Mouse (Mus musculus): ENCODE data around the gene Rnf150. TPM values are rescaled to one million over a fixed set of nuclear protein-coding genes. Genes with fewer than 3 reads are reported as not detected.

The Rnf150 gene
- polyA plus RNA-seq, 1 experiment from 2014 or later = 0.44 TPM

- no peak overlapping the region for H3K4me2 ChIP-seq
- no peaks in the 10 kb centered on the region for H3K4me1 ChIP-seq (replicated peaks; ENCODE audit: control insufficient read depth, insufficient read depth, low read length)
- no peaks in the 10 kb centered on the region for H3K36me3 ChIP-seq (ENCODE audit: control insufficient read depth, insufficient read depth, low read length)
- no peaks in the 10 kb centered on the region for H3K27me3 ChIP-seq (replicated peaks; ENCODE audit: control insufficient read depth, insufficient read depth, low read length)
- no peak for ATAC-seq (replicated peaks; ENCODE audit: low FRiP score)
- H3K4me3 ChIP-seq (ENCODE audit: low read depth, low read length) = no peak overlapping the region
- H3K9me3 ChIP-seq (ENCODE audit: control insufficient read depth, low read length) = no peaks in the 10 kb centered on the region
- no peak overlapping the region for H3K9ac ChIP-seq (ENCODE audit: low read depth, low read length)
- H3K27ac ChIP-seq (ENCODE audit: low read depth, low read length) = no peak overlapping the region
- no peak for DNase-seq (ENCODE audit: low spot score)
- WGBS = 60% methylated on average over 3 of the region's 3 CpGs
Observed at GRCm38 (mm10) chr8:83085581-83085980, 222.4 kb downstream of the Rnf150 start.

- H3K9ac ChIP-seq (ENCODE audit: low read depth, low read length) = no peak overlapping the region
- H3K4me3 ChIP-seq (ENCODE audit: low read depth, low read length) = no peak overlapping the region
- no peaks in the 10 kb centered on the region for H3K36me3 ChIP-seq (ENCODE audit: control insufficient read depth, insufficient read depth, low read length)
- no peak overlapping the region for H3K27ac ChIP-seq (ENCODE audit: low read depth, low read length)
- no peak overlapping the region for H3K4me2 ChIP-seq
- WGBS = 50% methylated on average over 8 of the region's 8 CpGs
- no peak for DNase-seq (ENCODE audit: low spot score)
- H3K9me3 ChIP-seq (ENCODE audit: control insufficient read depth, low read length) = no peaks in the 10 kb centered on the region
- H3K27me3 ChIP-seq (replicated peaks; ENCODE audit: control insufficient read depth, insufficient read depth, low read length) = no peaks in the 10 kb centered on the region
- H3K4me1 ChIP-seq (replicated peaks; ENCODE audit: control insufficient read depth, insufficient read depth, low read length) = no peaks in the 10 kb centered on the region
- ATAC-seq (replicated peaks; ENCODE audit: low FRiP score) = no peak
Observed at GRCm38 (mm10) chr8:83086625-83087024, 223.5 kb downstream of the Rnf150 start.

- Histone ChIP-seq H3K4me3 (ENCODE audit: low read depth, low read length) (no peak overlapping the region), H3K4me2 (no peak overlapping the region), H3K4me1 (replicated peaks; ENCODE audit: control insufficient read depth, insufficient read depth, low read length) (no peaks in the 10 kb centered on the region), H3K9ac (ENCODE audit: low read depth, low read length) (no peak overlapping the region), H3K36me3 (ENCODE audit: control insufficient read depth, insufficient read depth, low read length) (no peaks in the 10 kb centered on the region), H3K9me3 (ENCODE audit: control insufficient read depth, low read length) (no peaks in the 10 kb centered on the region), H3K27ac (ENCODE audit: low read depth, low read length) (no peak overlapping the region), H3K27me3 (replicated peaks; ENCODE audit: control insufficient read depth, insufficient read depth, low read length) (no peaks in the 10 kb centered on the region)
- DNase-seq (ENCODE audit: low spot score) (no peak), ATAC-seq (replicated peaks; ENCODE audit: low FRiP score) (no peak)
Observed at GRCm38 (mm10) chr8:83087604-83088003, 224.4 kb downstream of the Rnf150 start.

- Histone ChIP-seq H3K36me3 (ENCODE audit: control insufficient read depth, insufficient read depth, low read length) (no peaks in the 10 kb centered on the region), H3K9ac (ENCODE audit: low read depth, low read length) (no peak overlapping the region), H3K4me1 (replicated peaks; ENCODE audit: control insufficient read depth, insufficient read depth, low read length) (no peaks in the 10 kb centered on the region), H3K4me3 (ENCODE audit: low read depth, low read length) (no peak overlapping the region), H3K9me3 (ENCODE audit: control insufficient read depth, low read length) (no peaks in the 10 kb centered on the region), H3K27me3 (replicated peaks; ENCODE audit: control insufficient read depth, insufficient read depth, low read length) (no peaks in the 10 kb centered on the region), H3K4me2 (no peak overlapping the region), H3K27ac (ENCODE audit: low read depth, low read length) (no peak overlapping the region)
- DNase-seq (ENCODE audit: low spot score) (no peak), ATAC-seq (replicated peaks; ENCODE audit: low FRiP score) (no peak)
- 65% methylated on average over 6 of the region's 6 CpGs for WGBS
Observed at GRCm38 (mm10) chr8:83088156-83088555, 225.0 kb downstream of the Rnf150 start.

GRCm38 (mm10) chr8:83089336-83089986, 226.3 kb downstream of the Rnf150 start:
- H3K27ac ChIP-seq (ENCODE audit: low read depth, low read length) = no peak overlapping the region
- DNase-seq (ENCODE audit: low spot score) = peak; percentile 68
- no peaks in the 10 kb centered on the region for H3K9me3 ChIP-seq (ENCODE audit: control insufficient read depth, low read length)
- no peaks in the 10 kb centered on the region for H3K4me1 ChIP-seq (replicated peaks; ENCODE audit: control insufficient read depth, insufficient read depth, low read length)
- no peak overlapping the region for H3K9ac ChIP-seq (ENCODE audit: low read depth, low read length)
- H3K36me3 ChIP-seq (ENCODE audit: control insufficient read depth, insufficient read depth, low read length) = no peaks in the 10 kb centered on the region
- H3K4me2 ChIP-seq = no peak overlapping the region
- H3K4me3 ChIP-seq (ENCODE audit: low read depth, low read length) = no peak overlapping the region
- no peaks in the 10 kb centered on the region for H3K27me3 ChIP-seq (replicated peaks; ENCODE audit: control insufficient read depth, insufficient read depth, low read length)
- ATAC-seq (replicated peaks; ENCODE audit: low FRiP score) = no peak
- 20% methylated on average over 10 of the region's 10 CpGs for WGBS

- ATAC-seq (replicated peaks; ENCODE audit: low FRiP score) = no peak
- no peaks in the 10 kb centered on the region for H3K9me3 ChIP-seq (ENCODE audit: control insufficient read depth, low read length)
Observed at GRCm38 (mm10) chr8:83090446-83090845, 227.3 kb downstream of the Rnf150 start.

GRCm38 (mm10) chr8:83100041-83100440, 236.9 kb downstream of the Rnf150 start:
- H3K4me3 ChIP-seq (ENCODE audit: low read depth, low read length) = no peak overlapping the region
- ATAC-seq (replicated peaks; ENCODE audit: low FRiP score) (no peak), DNase-seq (ENCODE audit: low spot score) (no peak)
- H3K27me3 ChIP-seq (replicated peaks; ENCODE audit: control insufficient read depth, insufficient read depth, low read length) = no peaks in the 10 kb centered on the region
- H3K9me3 ChIP-seq (ENCODE audit: control insufficient read depth, low read length) = no peaks in the 10 kb centered on the region
- WGBS = 21% methylated on average over 1 of the region's 1 CpGs
- no peak overlapping the region for H3K9ac ChIP-seq (ENCODE audit: low read depth, low read length)
- H3K4me2 ChIP-seq = no peak overlapping the region
- no peaks in the 10 kb centered on the region for H3K4me1 ChIP-seq (replicated peaks; ENCODE audit: control insufficient read depth, insufficient read depth, low read length)
- H3K36me3 ChIP-seq (ENCODE audit: control insufficient read depth, insufficient read depth, low read length) = no peaks in the 10 kb centered on the region
- no peak overlapping the region for H3K27ac ChIP-seq (ENCODE audit: low read depth, low read length)

More at GRCm38 (mm10) chr8:83090446-83090845, 227.3 kb downstream of the Rnf150 start:
- H3K9ac ChIP-seq (ENCODE audit: low read depth, low read length) = no peak overlapping the region
- no peaks in the 10 kb centered on the region for H3K36me3 ChIP-seq (ENCODE audit: control insufficient read depth, insufficient read depth, low read length)
- no peak overlapping the region for H3K4me3 ChIP-seq (ENCODE audit: low read depth, low read length)
- no peaks in the 10 kb centered on the region for H3K4me1 ChIP-seq (replicated peaks; ENCODE audit: control insufficient read depth, insufficient read depth, low read length)
- no peaks in the 10 kb centered on the region for H3K27me3 ChIP-seq (replicated peaks; ENCODE audit: control insufficient read depth, insufficient read depth, low read length)
- no peak for DNase-seq (ENCODE audit: low spot score)
- no peak overlapping the region for H3K27ac ChIP-seq (ENCODE audit: low read depth, low read length)
- no peak overlapping the region for H3K4me2 ChIP-seq
- WGBS = 68% methylated on average over 4 of the region's 4 CpGs

GRCm38 (mm10) chr8:83102957-83103510, 239.9 kb downstream of the Rnf150 start:
- Histone ChIP-seq H3K27me3 (replicated peaks; ENCODE audit: control insufficient read depth, insufficient read depth, low read length) (no peaks in the 10 kb centered on the region), H3K4me3 (ENCODE audit: low read depth, low read length) (no peak overlapping the region), H3K9ac (ENCODE audit: low read depth, low read length) (no peak overlapping the region), H3K4me2 (no peak overlapping the region), H3K9me3 (ENCODE audit: control insufficient read depth, low read length) (no peaks in the 10 kb centered on the region), H3K4me1 (replicated peaks; ENCODE audit: control insufficient read depth, insufficient read depth, low read length) (no peaks in the 10 kb centered on the region), H3K36me3 (ENCODE audit: control insufficient read depth, insufficient read depth, low read length) (no peaks in the 10 kb centered on the region), H3K27ac (ENCODE audit: low read depth, low read length) (no peak overlapping the region)
- ATAC-seq (replicated peaks; ENCODE audit: low FRiP score) (no peak), DNase-seq (ENCODE audit: low spot score) (no peak)
- WGBS = 52% methylated on average over 7 of the region's 7 CpGs

GRCm38 (mm10) chr8:83103968-83104367, 240.8 kb downstream of the Rnf150 start:
- ATAC-seq (replicated peaks; ENCODE audit: low FRiP score) = no peak
- H3K27me3 ChIP-seq (replicated peaks; ENCODE audit: control insufficient read depth, insufficient read depth, low read length) = no peaks in the 10 kb centered on the region
- 89% methylated on average over 2 of the region's 2 CpGs for WGBS

More at GRCm38 (mm10) chr8:83103968-83104367, 240.8 kb downstream of the Rnf150 start:
- DNase-seq (ENCODE audit: low spot score) = no peak
- Histone ChIP-seq H3K4me1 (replicated peaks; ENCODE audit: control insufficient read depth, insufficient read depth, low read length) (no peaks in the 10 kb centered on the region), H3K36me3 (ENCODE audit: control insufficient read depth, insufficient read depth, low read length) (no peaks in the 10 kb centered on the region), H3K4me3 (ENCODE audit: low read depth, low read length) (no peak overlapping the region), H3K4me2 (no peak overlapping the region), H3K9me3 (ENCODE audit: control insufficient read depth, low read length) (no peaks in the 10 kb centered on the region), H3K9ac (ENCODE audit: low read depth, low read length) (no peak overlapping the region), H3K27ac (ENCODE audit: low read depth, low read length) (no peak overlapping the region)

All from liver, embryonic 11.5 days (tissue).